Mouse (Mus musculus) thymus, postnatal 25 days (tissue): ENCODE results near the gene Polg2.
"Not testable (repeated sequence)": the region's sequence is repeated elsewhere in the genome, so short reads cannot be mapped to it uniquely, and the experiment has no call there.

ENCODE experiments used
- DNase-seq: peaks from one replicate; pipeline ENCODE4 v3.0.0; 2022

Gene Polg2

GRCm38 (mm10) chr11:106779388-106780088 is at the start of gene Polg2:
Polg2 (minus strand) TSS chr11:106779537.
- peak; percentile 92 for DNase-seq

GRCm38 (mm10) chr11:106828079-106828478 is 48.7 kb upstream of the Polg2 start:
- no peak for DNase-seq

DNA sequence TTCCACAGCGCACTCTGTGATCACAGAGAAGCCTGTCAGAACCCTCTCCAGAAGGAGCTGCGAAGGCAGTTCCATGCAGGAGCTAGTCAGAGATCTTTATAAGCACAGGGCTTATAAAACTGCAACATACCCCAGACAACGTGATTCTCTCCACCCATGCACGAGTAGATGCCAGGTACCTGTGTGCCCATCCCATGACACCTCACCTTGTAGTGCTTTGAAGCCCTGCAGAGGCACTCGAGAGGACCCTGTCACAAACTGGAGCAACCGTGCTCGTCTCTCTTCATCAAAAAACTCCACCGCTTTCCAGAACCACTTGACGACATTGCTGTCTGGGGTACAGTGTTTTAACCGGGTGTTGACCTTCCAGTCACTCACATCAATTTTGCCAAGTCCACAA is 45.1 kb upstream of the Polg2 start:
- DNase-seq = no peak

- DNase-seq = no peak
Measured at GRCm38 (mm10) chr11:106823741-106824140, 44.4 kb upstream of the Polg2 start.

- DNase-seq = no peak
Measured at GRCm38 (mm10) chr11:106822911-106823310, 43.6 kb upstream of the Polg2 start.

DNA sequence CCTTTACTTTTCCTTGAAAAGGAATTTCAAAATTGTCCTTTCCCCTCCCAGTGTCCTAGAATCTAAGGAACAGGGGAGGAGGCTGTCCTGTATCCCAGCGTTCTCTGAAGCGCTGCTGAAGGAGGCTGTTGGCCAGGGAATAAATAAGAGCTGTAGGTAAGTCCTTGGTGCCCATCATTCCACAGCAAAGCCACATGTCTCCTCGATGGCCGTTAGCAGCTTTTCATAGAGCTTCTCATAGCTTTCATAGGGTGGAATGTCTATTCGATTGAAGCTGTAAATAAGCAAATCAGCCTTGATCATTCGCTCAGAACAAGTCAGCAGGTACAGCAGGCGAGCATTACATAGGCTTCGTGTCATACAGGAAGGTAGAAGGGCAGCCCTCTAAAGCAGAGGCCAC is 43.2 kb upstream of the Polg2 start:
- no peak for DNase-seq

DNA sequence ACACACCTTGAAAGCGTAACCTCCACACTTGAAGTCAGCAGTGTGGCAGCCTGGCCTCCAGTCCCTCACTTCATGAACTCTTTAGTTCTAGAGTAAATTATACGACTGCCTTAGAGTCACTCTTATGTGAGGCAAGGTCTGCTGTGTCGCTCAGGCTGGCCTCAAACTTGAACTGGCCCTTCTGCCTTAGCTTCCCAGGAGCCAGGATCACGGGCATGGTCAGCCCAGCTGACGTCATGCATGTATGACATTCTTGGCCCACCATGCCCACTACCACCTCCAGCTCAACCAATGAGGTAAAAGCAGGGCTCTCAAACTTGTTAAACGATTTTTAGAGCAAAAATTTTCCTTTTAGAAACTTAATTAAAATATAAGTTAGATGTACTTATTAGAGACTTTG is 42.1 kb upstream of the Polg2 start:
- no peak for DNase-seq

DNA sequence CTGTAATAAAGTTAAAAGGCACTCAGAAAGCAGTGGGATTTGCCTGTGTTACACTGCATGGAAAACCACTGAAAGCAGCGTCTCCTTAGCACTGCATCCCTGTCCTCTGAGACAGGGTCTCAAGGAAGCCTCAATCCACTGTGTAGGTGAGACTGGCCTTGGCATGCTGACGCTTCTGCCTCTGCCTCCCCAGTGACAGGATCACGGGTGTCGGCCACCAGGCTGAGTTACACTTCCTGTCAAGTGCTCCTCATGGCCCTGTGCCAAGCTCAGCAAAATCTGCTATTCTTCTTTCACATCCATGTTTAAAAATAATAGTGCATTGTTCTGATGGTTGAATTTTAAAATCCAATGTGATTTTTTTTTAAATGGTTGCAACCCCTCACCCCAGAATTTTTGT is 41.6 kb upstream of the Polg2 start:
- DNase-seq = peak; percentile 16

DNA sequence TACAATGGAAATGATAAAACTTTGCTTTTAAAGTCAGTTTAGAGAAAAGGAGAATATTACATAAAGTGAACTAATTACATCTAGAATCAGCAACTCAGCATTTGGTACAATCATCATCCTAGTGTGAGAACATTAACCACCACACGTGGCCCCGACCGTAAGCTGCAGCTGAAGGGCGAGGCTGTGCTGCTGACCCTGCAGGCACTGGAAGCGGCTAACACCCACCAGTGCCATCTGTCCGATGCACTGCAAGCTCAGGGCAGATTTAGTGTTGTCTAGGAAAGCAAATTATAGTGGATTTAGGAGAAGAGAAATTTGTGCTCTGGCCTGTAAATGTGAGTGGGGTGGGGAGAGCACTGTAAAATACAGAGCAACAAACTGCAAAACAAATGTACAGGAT is 40.9 kb upstream of the Polg2 start:
- DNase-seq = no peak

- DNase-seq = no peak
Measured at GRCm38 (mm10) chr11:106819595-106819994, 40.3 kb upstream of the Polg2 start.

- no peak for DNase-seq
Measured at GRCm38 (mm10) chr11:106818341-106818740, 39.0 kb upstream of the Polg2 start.

DNA sequence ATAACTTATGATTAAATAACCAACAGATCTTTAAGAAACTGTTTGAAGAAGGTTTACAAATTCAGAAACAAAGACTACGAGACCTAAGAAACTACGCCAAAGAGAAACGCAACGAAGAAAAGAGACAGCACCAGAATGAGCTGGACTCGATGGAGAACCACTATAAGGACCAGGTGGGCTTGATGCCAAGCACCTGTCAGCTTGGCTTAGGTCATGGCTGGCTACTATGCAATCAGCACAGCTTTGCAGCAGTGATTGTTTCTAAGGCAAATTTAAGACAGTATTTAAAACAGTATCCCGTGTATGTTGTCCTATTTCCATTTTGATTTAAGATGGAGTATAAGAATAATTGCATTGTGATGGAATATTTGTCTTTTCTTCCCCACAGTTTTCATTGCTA is 38.5 kb upstream of the Polg2 start:
- DNase-seq = no peak

- no peak for DNase-seq
Measured at GRCm38 (mm10) chr11:106817156-106817555, 37.8 kb upstream of the Polg2 start.

DNA sequence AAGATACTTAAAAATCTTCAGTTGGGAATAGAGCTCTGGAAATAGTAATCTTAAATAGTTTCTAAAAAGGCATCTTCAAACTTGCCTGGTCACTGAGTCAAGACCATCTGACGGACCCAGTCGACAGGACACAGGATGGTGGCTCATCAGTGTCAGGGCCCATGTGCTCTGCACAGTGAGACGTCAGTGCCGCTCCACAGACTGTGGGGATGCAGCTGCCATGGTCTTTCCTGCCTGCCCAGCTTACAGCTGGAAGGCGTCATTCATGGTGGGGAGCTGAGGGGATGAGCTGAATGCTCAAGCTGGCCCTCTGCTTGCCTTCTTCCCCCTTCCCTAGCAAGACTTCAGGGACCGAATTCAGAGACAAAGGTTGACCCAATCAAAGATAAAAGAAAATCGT is 37.0 kb upstream of the Polg2 start:
- no peak for DNase-seq

GRCm38 (mm10) chr11:106815761-106816160 is 36.4 kb upstream of the Polg2 start:
- DNase-seq = no peak

DNA sequence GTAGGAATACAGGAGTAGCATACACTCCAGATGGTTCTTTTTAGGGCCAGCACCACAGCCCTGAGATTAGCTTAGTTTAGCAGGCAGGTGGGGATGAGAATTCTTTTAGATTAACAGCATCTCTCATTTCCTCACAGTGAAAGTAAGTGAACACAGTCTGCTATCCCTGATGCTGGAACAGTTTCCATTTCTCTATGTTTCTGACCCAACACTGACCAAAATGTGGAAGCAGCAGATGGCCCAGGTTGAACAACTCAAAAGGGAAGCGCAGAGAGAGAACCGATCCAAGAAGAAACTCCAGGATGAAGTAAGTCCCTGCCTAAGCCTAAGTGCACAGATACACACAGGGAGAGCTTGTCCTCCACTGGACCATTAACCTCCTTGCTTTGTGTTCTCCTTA is 36.0 kb upstream of the Polg2 start:
- no peak for DNase-seq

DNA sequence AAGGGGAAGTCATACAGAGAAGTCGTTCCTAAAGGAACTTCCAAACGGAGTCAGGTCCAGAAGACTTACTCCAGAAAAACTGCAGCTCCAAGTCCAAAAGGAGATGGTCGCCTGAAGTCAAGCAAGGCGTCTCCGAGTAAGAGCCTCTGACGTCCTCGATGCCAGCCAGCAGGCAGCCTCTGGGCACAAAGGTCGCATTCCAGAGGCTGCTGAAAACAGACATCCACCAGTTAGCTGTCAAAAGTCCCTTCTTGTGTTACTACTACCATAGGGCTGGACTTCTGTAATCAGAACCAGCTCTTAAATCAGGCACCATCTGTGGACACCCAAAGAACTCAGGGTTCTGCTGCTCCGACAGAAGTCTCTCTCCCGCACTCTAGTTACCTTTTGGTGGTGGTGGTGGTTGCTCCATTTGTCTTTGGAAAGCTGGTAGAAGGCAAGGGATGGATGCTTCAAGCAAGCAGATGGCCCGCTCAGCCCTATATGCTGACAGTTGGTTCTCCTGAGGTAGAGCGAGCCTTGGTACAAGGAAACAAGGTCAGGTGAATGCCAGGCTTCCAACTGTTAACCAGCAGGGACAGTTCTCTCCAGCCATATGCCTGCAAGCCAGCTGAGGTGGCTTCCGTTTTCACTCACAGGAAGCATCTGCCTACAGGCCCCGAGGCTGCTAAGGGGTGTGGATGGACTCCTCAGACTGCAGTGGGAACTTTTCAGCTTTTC is 35.4 kb upstream of the Polg2 start:
- no peak for DNase-seq

GRCm38 (mm10) chr11:106812410-106813136 is 33.2 kb upstream of the Polg2 start:
- no peak for DNase-seq

DNA sequence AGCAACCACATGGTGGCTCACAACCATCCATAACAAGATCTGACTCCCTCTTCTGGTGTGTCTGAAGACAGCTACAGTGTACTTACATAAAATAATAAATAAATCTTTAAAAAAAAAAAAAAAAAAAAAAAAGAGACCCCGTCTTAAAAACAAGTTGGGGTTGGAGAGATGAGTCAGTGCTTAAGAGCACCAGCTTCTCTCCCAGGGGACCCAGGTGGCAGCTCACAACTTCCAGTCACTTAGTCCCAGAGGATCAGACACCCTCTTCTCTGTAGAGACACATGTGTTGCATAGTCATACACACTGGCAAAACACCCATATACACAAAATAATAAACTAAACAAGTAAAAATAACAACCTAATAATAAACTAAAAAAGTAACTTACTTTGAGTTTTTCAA is 28.1 kb upstream of the Polg2 start:
- not testable (repeated sequence) for DNase-seq

GRCm38 (mm10) chr11:106802069-106802627 is 22.8 kb upstream of the Polg2 start:
- DNase-seq = no peak

DNA sequence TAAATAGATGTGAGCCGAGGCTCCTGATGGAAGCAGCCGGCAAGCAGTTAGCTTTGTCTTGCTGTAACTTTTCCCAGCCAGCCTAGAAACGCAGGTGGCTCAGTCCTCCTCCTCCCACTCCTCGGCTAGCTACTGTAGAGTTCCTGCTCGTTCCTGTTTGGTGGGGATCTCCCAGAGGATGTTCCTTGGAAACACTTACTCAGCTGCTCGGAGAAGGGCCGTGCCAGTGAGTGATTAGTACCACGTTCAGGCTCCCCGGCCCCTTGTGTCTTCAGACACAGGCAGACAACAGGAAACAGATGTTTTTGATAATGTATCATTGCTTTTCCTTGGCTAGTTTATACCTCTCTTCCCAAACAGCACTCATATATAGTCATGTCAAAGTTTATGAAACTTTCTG is 16.3 kb upstream of the Polg2 start:
- no peak for DNase-seq

GRCm38 (mm10) chr11:106793846-106794245 is 14.5 kb upstream of the Polg2 start:
- peak; percentile 14 for DNase-seq

DNA sequence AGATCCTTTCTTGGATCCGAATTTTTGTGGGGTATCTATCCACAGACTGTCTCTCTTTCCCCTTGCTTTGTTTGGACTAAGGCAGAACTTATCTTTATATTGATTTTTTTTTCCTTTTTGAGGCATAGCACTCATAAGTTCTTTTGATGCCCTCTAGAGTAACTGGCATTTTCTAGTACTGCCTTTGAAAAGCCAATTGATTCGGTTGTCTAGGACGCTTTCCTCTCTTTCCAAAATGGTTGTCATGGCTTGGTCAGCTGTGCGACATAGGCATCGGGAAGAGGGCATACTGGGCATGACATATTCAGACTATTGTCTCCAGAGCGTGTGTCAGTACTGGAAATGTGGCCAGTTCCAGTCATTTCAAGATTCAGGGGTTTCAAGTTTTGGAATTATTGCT is 10.3 kb upstream of the Polg2 start:
- DNase-seq = no peak
